Mouse (Mus musculus) heart, embryonic 16.5 days (tissue): ENCODE data around the gene Slc25a44. TPM values are rescaled to one million over a fixed set of nuclear protein-coding genes. Genes with fewer than 3 reads are reported as not detected.

Experiments used
- ATAC-seq: fragments of 200-750 bp; cut with Nextera tagmentation; replicated peaks from 2 replicates; pipeline ENCODE4 v1.8.0; 2017; ENCODE audit warnings: moderate number of reproducible peaks; ENCODE audit not compliant: insufficient read depth, low FRiP score; ENCODE audit errors: extremely low read depth
- H3K27ac ChIP-seq: fragments of 300-500 bp; sonication (generic); 2 replicates; pipeline ENCODE4 v1.5.1; 2014; ENCODE audit warnings: mild to moderate bottlenecking, low read length, control low read depth, moderate library complexity
- H3K27me3 ChIP-seq: fragments of 300-500 bp; sonication (generic); 2 replicates; pipeline ENCODE4 v1.6.1; 2014; ENCODE audit warnings: low read length, mixed read lengths; ENCODE audit not compliant: control insufficient read depth, insufficient read depth
- H3K36me3 ChIP-seq: fragments of 300-500 bp; sonication (generic); 2 replicates; pipeline ENCODE4 v1.6.1; 2014; ENCODE audit not compliant: control insufficient read depth, insufficient read depth
- H3K4me1 ChIP-seq: fragments of 300-500 bp; sonication (generic); 2 replicates; pipeline ENCODE4 v1.6.1; 2014; ENCODE audit warnings: low read length, mixed read lengths; ENCODE audit not compliant: control insufficient read depth, insufficient read depth
- H3K4me2 ChIP-seq: fragments of 300-500 bp; sonication (generic); 2 replicates; pipeline ENCODE4 v1.6.1; 2014; ENCODE audit warnings: low read depth, mild to moderate bottlenecking, control low read depth, low read length
- H3K4me3 ChIP-seq: fragments of 300-500 bp; sonication (generic); 2 replicates; pipeline ENCODE4 v1.5.1; 2014; ENCODE audit warnings: mild to moderate bottlenecking, control low read depth, low read length
- H3K9ac ChIP-seq: fragments of 300-500 bp; sonication (generic); 2 replicates; pipeline ENCODE4 v1.6.1; 2014; ENCODE audit warnings: low read length, control low read depth
- H3K9me3 ChIP-seq: fragments of 300-500 bp; sonication (generic); replicated peaks from 2 replicates; pipeline ENCODE4 v1.6.1; 2016; ENCODE audit warnings: low read length; ENCODE audit not compliant: control insufficient read depth
- WGBS: fragments of 180-500 bp; shearing (Covaris S2); extraction: QIAGEN DNeasy Blood & Tissue Kit; methylation state at CpG from one replicate; pipeline ENCODE4 v1.1.7; 2014; 5-methylcytosine and 5-hydroxymethylcytosine counted together
- polyA plus RNA-seq: library from polyadenylated mRNA; unstranded; fragments of >200 nt; fragmentation: Nextera tagmentation; extraction: Ambion mirVana; gene quantifications from 2 replicates; pipeline ENCODE4 v1.2.1, GENCODE M21; 2015

Slc25a44 gene
- polyA plus RNA-seq, 1 experiment from 2014 or later, result 13.3 TPM

DNA sequence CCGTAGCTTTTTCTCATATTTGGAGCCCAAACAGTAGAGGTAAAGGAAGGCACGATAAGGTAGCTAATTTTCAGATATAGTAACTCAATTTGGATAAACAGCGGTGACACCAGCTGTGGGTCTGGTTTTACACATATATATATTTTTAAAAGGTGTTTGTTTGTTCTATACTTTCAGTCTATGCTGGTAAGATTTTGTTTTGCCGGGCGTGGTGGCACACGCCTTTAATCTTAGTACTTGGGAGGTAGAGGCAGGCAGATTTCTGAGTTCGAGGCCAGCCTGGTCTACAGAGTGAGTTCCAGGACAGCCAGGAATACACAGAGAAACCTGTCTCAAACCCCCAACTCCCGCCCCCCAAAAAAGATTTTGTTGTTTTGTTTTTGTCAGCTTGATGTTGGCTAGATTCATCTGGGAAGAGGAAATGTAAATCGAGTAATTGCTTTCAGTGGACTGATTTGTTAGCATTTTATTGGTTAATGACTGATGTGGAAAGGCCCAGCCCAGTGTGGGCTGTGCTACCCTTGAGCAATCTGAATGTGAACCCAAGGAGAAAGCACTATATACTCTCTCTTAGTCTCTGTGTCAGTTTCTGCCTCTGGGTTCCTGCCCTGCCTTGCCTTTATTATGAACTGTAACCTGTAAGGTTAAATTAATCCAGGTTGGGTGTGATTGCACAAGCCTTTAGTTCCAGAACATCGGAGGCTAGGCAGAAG lies 925 bp upstream of the Slc25a44 start:
- Histone ChIP-seq H3K27ac (no peak overlapping the region), H3K9ac (no peak overlapping the region; the same call in 1 of the 2 replicates), H3K4me3 (peak overlapping the region; percentile 77; the same call in 1 of the 2 replicates), H3K27me3 (no peaks in the 10 kb centered on the region), H3K4me1 (peaks cover 14% of the 10 kb centered on the region), H3K36me3 (no peaks in the 10 kb centered on the region), H3K4me2 (peak overlapping the region; percentile 60), H3K9me3 (no peaks in the 10 kb centered on the region)
- WGBS, result 82% methylated on average over 10 of the region's 10 CpGs
- ATAC-seq, result no peak

DNA sequence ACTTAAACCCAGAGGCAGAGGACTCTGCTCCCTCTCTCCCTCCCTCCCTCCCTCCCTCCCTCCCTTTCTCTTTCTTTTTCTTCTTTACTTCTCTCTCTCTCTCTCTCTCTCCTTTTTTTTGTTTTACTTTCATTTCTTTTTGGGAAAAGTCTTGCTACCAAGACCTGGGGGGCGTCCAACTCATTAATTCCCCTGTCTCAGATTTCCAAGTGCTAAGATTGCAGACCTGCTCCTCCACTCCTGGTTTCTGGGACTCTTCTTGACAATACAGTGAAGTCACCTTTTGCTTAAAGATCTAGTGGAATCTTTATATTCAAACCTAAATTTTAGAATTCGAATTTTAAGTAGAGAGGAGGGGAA lies 371 bp upstream of the Slc25a44 start:
- Histone ChIP-seq H3K4me1 (peaks cover 14% of the 10 kb centered on the region), H3K4me2 (peak overlapping the region; percentile 60), H3K36me3 (peaks cover 5% of the 10 kb centered on the region; the same call in 1 of the 2 replicates), H3K27me3 (no peaks in the 10 kb centered on the region), H3K9ac (peak overlapping the region; percentile 57), H3K4me3 (peak overlapping the region; percentile 77), H3K9me3 (no peaks in the 10 kb centered on the region), H3K27ac (no peak overlapping the region; the same call in 1 of the 2 replicates)
- ATAC-seq, result no peak
- WGBS, result 5% methylated on average over 2 of the region's 2 CpGs

DNA sequence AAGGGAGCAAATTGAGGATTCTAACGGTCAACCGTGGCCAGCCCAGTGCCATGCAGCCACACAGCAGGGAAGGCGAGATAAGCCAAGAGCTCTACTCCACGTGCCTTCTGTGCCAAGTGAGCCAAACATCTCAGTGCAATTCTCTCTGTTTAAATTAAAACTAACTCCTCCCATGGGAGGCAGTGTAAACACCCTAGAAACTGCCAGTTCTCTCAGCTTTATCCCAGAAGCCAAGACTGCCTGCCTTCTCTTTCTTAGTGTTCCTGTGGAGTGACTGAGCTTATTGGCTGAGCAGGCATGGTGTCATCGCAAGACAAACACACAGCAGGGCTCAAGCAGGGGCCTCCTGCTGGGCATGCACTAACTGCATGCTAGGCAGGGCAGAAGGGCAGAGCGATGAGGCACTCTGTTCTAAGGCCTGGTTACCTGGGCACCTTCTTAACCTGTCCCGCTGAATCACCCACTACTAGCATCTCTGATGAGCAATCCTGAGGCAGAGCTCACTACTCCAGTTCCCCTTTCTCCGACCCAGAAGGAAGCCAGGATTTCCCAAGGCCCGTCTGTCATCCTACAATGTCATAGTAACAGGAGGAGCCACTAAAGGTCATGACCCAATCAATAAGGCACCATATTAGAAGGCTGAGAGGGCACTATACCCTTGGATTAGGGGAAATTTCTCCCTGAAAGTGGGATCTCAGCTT lies 2.8 kb downstream of the Slc25a44 start:
- peaks cover 15% of the 10 kb centered on the region for H3K36me3 ChIP-seq
- WGBS, result 40% methylated on average over 9 of the region's 9 CpGs
- H3K9me3 ChIP-seq, result no peaks in the 10 kb centered on the region
- H3K4me1 ChIP-seq, result peaks cover 14% of the 10 kb centered on the region
- no peak overlapping the region for H3K9ac ChIP-seq
- H3K4me2 ChIP-seq, result no peak overlapping the region
- H3K27me3 ChIP-seq, result no peaks in the 10 kb centered on the region
- no peak for ATAC-seq
- H3K4me3 ChIP-seq, result no peak overlapping the region
- no peak overlapping the region for H3K27ac ChIP-seq

GRCm38 (mm10) chr3:88420771-88421170 lies 4.2 kb downstream of the Slc25a44 start:
- no peak for ATAC-seq
- Histone ChIP-seq H3K9ac (no peak overlapping the region), H3K4me3 (no peak overlapping the region), H3K27me3 (no peaks in the 10 kb centered on the region), H3K36me3 (peaks cover 23% of the 10 kb centered on the region), H3K9me3 (no peaks in the 10 kb centered on the region), H3K4me2 (no peak overlapping the region), H3K27ac (no peak overlapping the region), H3K4me1 (peaks cover 14% of the 10 kb centered on the region)
- 94% methylated on average over 19 of the region's 19 CpGs for WGBS

GRCm38 (mm10) chr3:88418016-88418415 lies 6.9 kb downstream of the Slc25a44 start:
- Histone ChIP-seq H3K36me3 (peaks cover 23% of the 10 kb centered on the region), H3K27me3 (no peaks in the 10 kb centered on the region), H3K9ac (no peak overlapping the region), H3K4me3 (no peak overlapping the region), H3K9me3 (no peaks in the 10 kb centered on the region), H3K27ac (no peak overlapping the region), H3K4me2 (no peak overlapping the region), H3K4me1 (peaks cover 2% of the 10 kb centered on the region; the same call in 1 of the 2 replicates)
- WGBS, result 71% methylated on average over 6 of the region's 6 CpGs
- ATAC-seq, result no peak

DNA sequence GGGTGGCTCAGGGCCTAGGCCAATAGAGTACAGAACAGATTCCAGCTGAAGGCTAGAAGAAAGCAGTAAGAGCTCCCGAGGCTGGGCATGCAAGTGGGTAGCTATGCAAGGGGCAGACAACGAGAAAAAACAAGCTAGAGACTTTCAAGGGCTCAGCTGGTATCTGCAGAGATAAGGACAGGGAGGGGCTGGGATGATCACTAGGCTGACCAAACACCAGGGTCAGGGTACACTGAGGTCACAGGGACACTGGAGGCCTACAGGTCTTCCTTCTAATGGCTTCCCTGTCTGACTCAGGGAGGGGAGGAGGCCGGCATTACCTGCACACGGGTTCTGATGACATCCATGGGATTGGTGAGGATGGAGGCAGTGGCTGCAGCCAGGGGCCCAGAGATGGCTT lies 9.3 kb downstream of the Slc25a44 start:
- H3K36me3 ChIP-seq, result peaks cover 28% of the 10 kb centered on the region
- H3K4me1 ChIP-seq, result peaks cover 4% of the 10 kb centered on the region
- H3K27me3 ChIP-seq, result no peaks in the 10 kb centered on the region
- no peak for ATAC-seq
- no peak overlapping the region for H3K4me3 ChIP-seq
- WGBS, result 53% methylated on average over 4 of the region's 4 CpGs
- H3K9me3 ChIP-seq, result no peaks in the 10 kb centered on the region
- no peak overlapping the region for H3K27ac ChIP-seq
- H3K9ac ChIP-seq, result no peak overlapping the region
- H3K4me2 ChIP-seq, result no peak overlapping the region

- H3K36me3 ChIP-seq, result peaks cover 14% of the 10 kb centered on the region
- no peak overlapping the region for H3K27ac ChIP-seq
- ATAC-seq, result no peak
- H3K4me3 ChIP-seq, result no peak overlapping the region
- H3K4me2 ChIP-seq, result no peak overlapping the region
- H3K4me1 ChIP-seq, result peaks cover 17% of the 10 kb centered on the region
- no peaks in the 10 kb centered on the region for H3K27me3 ChIP-seq
- no peak overlapping the region for H3K9ac ChIP-seq
- WGBS, result 80% methylated on average over 11 of the region's 11 CpGs
- H3K9me3 ChIP-seq, result no peaks in the 10 kb centered on the region
These were observed 12.3 kb downstream of the Slc25a44 start for GRCm38 (mm10) chr3:88412636-88413035.

DNA sequence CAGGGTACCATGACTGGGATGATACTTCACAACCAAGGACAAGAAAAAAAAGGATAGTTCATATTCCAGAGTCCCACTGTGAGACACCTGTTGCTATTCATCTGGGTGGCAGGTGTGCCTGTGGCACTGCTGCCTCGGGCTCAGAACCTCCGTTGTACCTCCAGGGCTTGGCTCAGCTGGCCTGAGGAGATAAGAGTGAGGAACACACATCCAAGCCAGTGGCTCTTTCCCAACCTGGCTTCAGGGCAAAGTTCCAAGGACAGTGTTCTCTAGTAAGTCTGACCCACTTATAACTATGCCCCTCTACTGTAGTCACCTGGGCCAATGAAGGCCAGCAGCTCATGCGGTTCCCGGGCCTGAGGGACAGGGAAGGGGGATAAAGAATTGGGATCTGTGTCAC lies 13.3 kb downstream of the Slc25a44 start:
- no peak overlapping the region for H3K4me2 ChIP-seq
- no peak overlapping the region for H3K9ac ChIP-seq
- H3K27ac ChIP-seq, result no peak overlapping the region
- H3K27me3 ChIP-seq, result no peaks in the 10 kb centered on the region
- WGBS, result 79% methylated on average over 4 of the region's 4 CpGs
- no peak for ATAC-seq
- no peaks in the 10 kb centered on the region for H3K9me3 ChIP-seq
- H3K4me1 ChIP-seq, result peaks cover 17% of the 10 kb centered on the region
- H3K4me3 ChIP-seq, result no peak overlapping the region
- H3K36me3 ChIP-seq, result peaks cover 14% of the 10 kb centered on the region

GRCm38 (mm10) chr3:88410645-88411031 lies 14.3 kb downstream of the Slc25a44 start:
- Histone ChIP-seq H3K4me1 (peaks cover 17% of the 10 kb centered on the region), H3K27me3 (no peaks in the 10 kb centered on the region), H3K27ac (peak overlapping the region; percentile 98), H3K9me3 (no peaks in the 10 kb centered on the region), H3K4me3 (peak overlapping the region; percentile 71), H3K9ac (peak overlapping the region; percentile 94), H3K4me2 (peak overlapping the region; percentile 85), H3K36me3 (peaks cover 6% of the 10 kb centered on the region; the same call in 1 of the 2 replicates)
- WGBS, result 19% methylated on average over 7 of the region's 7 CpGs
- no peak for ATAC-seq
